Mouse (Mus musculus) midbrain, embryonic 14.5 days (tissue): ENCODE results near the gene Ehhadh. TPM values are rescaled to one million over a fixed set of nuclear protein-coding genes. Genes with fewer than 3 reads are reported as not detected.

Source experiments
- ATAC-seq: fragments of 200-750 bp; cut with Nextera tagmentation; 2 replicates; pipeline ENCODE4 v1.8.0; 2017; ENCODE audit warnings: moderate number of reproducible peaks, moderate library complexity; ENCODE audit not compliant: low FRiP score, low TSS enrichment
- DNase-seq: peaks from one replicate; pipeline ENCODE4 v3.0.0-alpha.2; 2015
- H3K27ac ChIP-seq: fragments of 300-500 bp; sonication (generic); replicated peaks from 2 replicates; pipeline ENCODE4 v1.5.1; 2014; ENCODE audit warnings: mild to moderate bottlenecking, low read depth, low read length, moderate library complexity
- H3K27me3 ChIP-seq: fragments of 300-500 bp; sonication (generic); 2 replicates; pipeline ENCODE4 v1.6.1; 2014; ENCODE audit warnings: low read length, control low read depth, mixed read lengths; ENCODE audit not compliant: control insufficient read depth, insufficient read depth
- H3K36me3 ChIP-seq: fragments of 300-500 bp; sonication (generic); 2 replicates; pipeline ENCODE4 v1.6.1; 2014; ENCODE audit warnings: low read length, control low read depth; ENCODE audit not compliant: control insufficient read depth, insufficient read depth
- H3K4me1 ChIP-seq: fragments of 300-500 bp; sonication (generic); 2 replicates; pipeline ENCODE4 v1.6.1; 2014; ENCODE audit warnings: mild to moderate bottlenecking, antibody characterized with exemption, low read length, control low read depth; ENCODE audit not compliant: control insufficient read depth, insufficient read depth
- H3K4me2 ChIP-seq: fragments of 300-500 bp; sonication (generic); 2 replicates; pipeline ENCODE4 v1.6.1; 2014; ENCODE audit warnings: mild to moderate bottlenecking, low read length, moderate library complexity
- H3K4me3 ChIP-seq: fragments of 300-500 bp; sonication (generic); replicated peaks from 2 replicates; pipeline ENCODE4 v1.5.1; 2014; ENCODE audit warnings: low read depth, low read length
- H3K9ac ChIP-seq: fragments of 300-500 bp; sonication (generic); replicated peaks from 2 replicates; pipeline ENCODE4 v1.6.1; 2014; ENCODE audit warnings: mild to moderate bottlenecking, low read length, moderate library complexity
- H3K9me3 ChIP-seq: fragments of 300-500 bp; sonication (generic); 2 replicates; pipeline ENCODE4 v1.6.1; 2016; ENCODE audit warnings: low read length, control low read depth, mixed read lengths; ENCODE audit not compliant: control insufficient read depth
- WGBS: fragments of 180-500 bp; shearing (Covaris S2); extraction: QIAGEN DNeasy Blood & Tissue Kit; methylation state at CpG from one replicate; pipeline ENCODE4 v1.1.7; 2014; 5-methylcytosine and 5-hydroxymethylcytosine counted together
- polyA plus RNA-seq: library from polyadenylated mRNA; unstranded; fragments of >200 nt; fragmentation: Nextera tagmentation; extraction: Ambion mirVana; gene quantifications from 2 replicates; pipeline ENCODE4 v1.2.1, GENCODE M21; 2014

Gene Ehhadh
- polyA plus RNA-seq, 1 experiment from 2014 or later: 1.6 TPM

- Histone ChIP-seq H3K36me3 (no peaks in the 10 kb centered on the region), H3K27me3 (no peaks in the 10 kb centered on the region), H3K4me1 (no peaks in the 10 kb centered on the region), H3K9me3 (no peaks in the 10 kb centered on the region), H3K27ac (no peak overlapping the region), H3K4me2 (peak overlapping the region; percentile 37), H3K4me3 (peak overlapping the region; percentile 22; the same call in 1 of the 2 replicates), H3K9ac (no peak overlapping the region)
- DNase-seq (peak; percentile 69), ATAC-seq (no peak)
- 43% methylated on average over 3 of the region's 3 CpGs for WGBS
These were observed 9.2 kb downstream of the Ehhadh start for GRCm38 (mm10) chr16:21778293-21778866.

GRCm38 (mm10) chr16:21774725-21775124, 12.9 kb downstream of the Ehhadh start:
- Histone ChIP-seq H3K36me3 (no peaks in the 10 kb centered on the region), H3K27me3 (no peaks in the 10 kb centered on the region), H3K4me2 (no peak overlapping the region), H3K9me3 (no peaks in the 10 kb centered on the region), H3K4me3 (no peak overlapping the region), H3K9ac (no peak overlapping the region), H3K4me1 (no peaks in the 10 kb centered on the region), H3K27ac (no peak overlapping the region)
- 85% methylated on average over 4 of the region's 4 CpGs for WGBS
- no peak for DNase-seq
- ATAC-seq: no peak

GRCm38 (mm10) chr16:21769667-21770066, 17.9 kb downstream of the Ehhadh start:
- Histone ChIP-seq H3K27ac (no peak overlapping the region), H3K4me2 (no peak overlapping the region), H3K36me3 (no peaks in the 10 kb centered on the region), H3K9me3 (no peaks in the 10 kb centered on the region), H3K27me3 (no peaks in the 10 kb centered on the region), H3K9ac (no peak overlapping the region), H3K4me3 (no peak overlapping the region), H3K4me1 (no peaks in the 10 kb centered on the region)
- WGBS: 80% methylated on average over 5 of the region's 5 CpGs
- DNase-seq (peak; percentile 36), ATAC-seq (no peak)

GRCm38 (mm10) chr16:21768255-21768654, 19.4 kb downstream of the Ehhadh start:
- ATAC-seq (no peak), DNase-seq (peak; percentile 26)
- H3K27me3 ChIP-seq: no peaks in the 10 kb centered on the region
- H3K36me3 ChIP-seq: no peaks in the 10 kb centered on the region
- H3K9me3 ChIP-seq: no peaks in the 10 kb centered on the region
- no peaks in the 10 kb centered on the region for H3K4me1 ChIP-seq
- H3K4me2 ChIP-seq: no peak overlapping the region
- H3K27ac ChIP-seq: no peak overlapping the region
- WGBS: 74% methylated on average over 3 of the region's 3 CpGs
- H3K4me3 ChIP-seq: no peak overlapping the region
- H3K9ac ChIP-seq: no peak overlapping the region

- Histone ChIP-seq H3K4me1 (no peaks in the 10 kb centered on the region), H3K36me3 (no peaks in the 10 kb centered on the region), H3K27me3 (no peaks in the 10 kb centered on the region), H3K4me2 (no peak overlapping the region), H3K27ac (no peak overlapping the region), H3K9me3 (no peaks in the 10 kb centered on the region), H3K4me3 (no peak overlapping the region), H3K9ac (no peak overlapping the region)
- DNase-seq: no peak
- 92% methylated on average over 1 of the region's 1 CpGs for WGBS
- ATAC-seq: no peak
These were observed 29.2 kb downstream of the Ehhadh start for GRCm38 (mm10) chr16:21758447-21758846.

- Histone ChIP-seq H3K4me2 (no peak overlapping the region), H3K9me3 (no peaks in the 10 kb centered on the region), H3K9ac (no peak overlapping the region), H3K27ac (no peak overlapping the region), H3K4me3 (no peak overlapping the region), H3K27me3 (no peaks in the 10 kb centered on the region), H3K4me1 (no peaks in the 10 kb centered on the region), H3K36me3 (no peaks in the 10 kb centered on the region)
- 90% methylated on average over 6 of the region's 6 CpGs for WGBS
- ATAC-seq (no peak), DNase-seq (no peak)
These were observed 44.2 kb downstream of the Ehhadh start for GRCm38 (mm10) chr16:21743401-21743800.

- no peaks in the 10 kb centered on the region for H3K4me1 ChIP-seq
- H3K27ac ChIP-seq: no peak overlapping the region
- no peak for ATAC-seq
- H3K4me2 ChIP-seq: no peak overlapping the region
- H3K4me3 ChIP-seq: no peak overlapping the region
- 86% methylated on average over 5 of the region's 5 CpGs for WGBS
- H3K9ac ChIP-seq: no peak overlapping the region
- no peaks in the 10 kb centered on the region for H3K9me3 ChIP-seq
- no peaks in the 10 kb centered on the region for H3K36me3 ChIP-seq
- H3K27me3 ChIP-seq: no peaks in the 10 kb centered on the region
- DNase-seq: no peak
These were observed 44.7 kb downstream of the Ehhadh start for GRCm38 (mm10) chr16:21742898-21743297.

- no peak for DNase-seq
- Histone ChIP-seq H3K27ac (no peak overlapping the region), H3K4me3 (no peak overlapping the region), H3K27me3 (no peaks in the 10 kb centered on the region), H3K4me1 (no peaks in the 10 kb centered on the region), H3K9me3 (no peaks in the 10 kb centered on the region), H3K9ac (no peak overlapping the region), H3K4me2 (no peak overlapping the region), H3K36me3 (no peaks in the 10 kb centered on the region)
- ATAC-seq: no peak
- 79% methylated on average over 5 of the region's 5 CpGs for WGBS
These were observed 45.3 kb downstream of the Ehhadh start for GRCm38 (mm10) chr16:21742191-21742870.

- 79% methylated on average over 3 of the region's 3 CpGs for WGBS
These were observed 46.1 kb downstream of the Ehhadh start for GRCm38 (mm10) chr16:21741542-21741941.

More at GRCm38 (mm10) chr16:21741542-21741941, 46.1 kb downstream of the Ehhadh start:
- Histone ChIP-seq H3K4me3 (no peak overlapping the region), H3K4me1 (no peaks in the 10 kb centered on the region), H3K27ac (no peak overlapping the region), H3K36me3 (no peaks in the 10 kb centered on the region), H3K27me3 (no peaks in the 10 kb centered on the region), H3K9me3 (no peaks in the 10 kb centered on the region), H3K4me2 (no peak overlapping the region), H3K9ac (no peak overlapping the region)
- DNase-seq: no peak
- ATAC-seq: no peak
